Mouse (Mus musculus) T-helper 2 cell (primary cell): ENCODE results near the gene Mgat4a.

Experiments
- in situ Hi-C: fragments of 300-600 bp; cut with MboI, MseI; formaldehyde crosslinking; loops from one replicate; pipeline ENCODE4 v1.15.1; 2025; ENCODE audit warnings: high pct_unique_total_duplicates

Mgat4a gene

GRCm38 (mm10) chr1:37399734-37400133 lies 141.1 kb downstream of the Mgat4a start:
- in situ Hi-C loops = loop anchor here (5.0 kb wide), 1 partner anchor 127 kb away; no protein-coding TSS in a partner anchor

- in situ Hi-C loops = no loop called here
These were observed 141.9 kb downstream of the Mgat4a start for GRCm38 (mm10) chr1:37398961-37399360.

GRCm38 (mm10) chr1:37396481-37396880 lies 144.3 kb downstream of the Mgat4a start:
- in situ Hi-C loops = no loop called here

GRCm38 (mm10) chr1:37393174-37393573 lies 147.6 kb downstream of the Mgat4a start:
- in situ Hi-C loops = no loop called here
